Mouse (Mus musculus) megakaryocyte, adult 5-6 weeks (primary cell): ENCODE measurements around the gene Olfr448. TPM values are rescaled to one million over a fixed set of nuclear protein-coding genes. Genes with fewer than 3 reads are reported as not detected.

ENCODE experiments used
- ATAC-seq: 2 replicates; pipeline ENCODE4 v1.8.0; 2016; ENCODE audit warnings: mild to moderate bottlenecking, inconsistent platforms; ENCODE audit not compliant: poor library complexity, severe bottlenecking
- total RNA-seq, 2 experiments: library from RNA; stranded (forward) in 1 of 2; stranded (reverse) in 1 of 2; fragments of 153-499, 151-499 nt in 1 of 2; fragments of 221-1000, 200-1000 nt in 1 of 2; gene quantifications; 2 replicates each; pipeline versions ENCODE4 v1.2.3 to v1.2.4; 2015 to 2017

Olfr448 gene
- total RNA-seq (2015) (not detected in 2 replicates), total RNA-seq (2017) (not detected in 2 replicates)

DNA sequence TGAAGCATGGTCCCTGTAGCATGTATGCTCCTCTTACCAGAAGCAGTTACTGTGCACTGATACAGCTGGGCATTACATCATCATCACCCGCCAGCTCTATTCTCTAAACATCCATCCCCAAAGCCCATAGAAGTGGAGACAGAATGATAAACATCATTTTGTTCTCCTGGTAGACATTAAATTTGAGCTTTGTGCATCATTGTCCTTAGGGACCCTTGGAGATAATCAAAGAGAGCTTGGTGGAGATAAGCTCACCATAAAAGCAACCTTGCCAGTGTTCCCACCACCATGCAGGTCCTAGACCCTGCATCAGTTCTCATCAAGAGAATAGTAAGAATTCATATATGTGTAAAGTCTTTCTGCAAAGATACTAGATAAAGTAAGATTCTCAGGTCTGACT lies at the start of gene Olfr448:
Olfr448 (plus strand) TSS at position 301 of the 400 bp plus-strand sequence.
- no peak for ATAC-seq

- peak; percentile 51; the same call in 1 of the 2 replicates for ATAC-seq
Measured at GRCm38 (mm10) chr6:42860222-42860819, 29.9 kb upstream of the Olfr448 start.

DNA sequence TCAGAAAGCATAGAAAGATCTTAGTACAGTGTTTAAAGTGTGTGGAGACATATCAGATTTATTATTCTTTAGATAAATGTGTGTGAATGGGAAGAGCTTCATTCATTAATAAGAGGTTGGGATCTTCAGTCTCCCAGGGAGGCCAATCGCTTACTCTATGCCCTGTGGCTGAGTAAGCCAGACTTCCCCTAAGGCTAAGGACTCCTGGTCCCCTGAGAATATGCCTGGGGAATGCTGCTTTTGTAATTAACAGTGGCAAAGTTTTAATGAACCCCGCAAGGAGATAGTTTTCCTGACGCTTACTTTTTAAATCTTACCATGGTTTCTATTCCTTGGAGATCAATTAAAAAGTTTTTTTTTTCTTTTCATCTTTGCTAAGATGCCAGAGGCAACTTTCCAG lies 20.5 kb upstream of the Olfr448 start:
- no peak for ATAC-seq

- no peak for ATAC-seq
Measured at GRCm38 (mm10) chr6:42876323-42876722, 13.9 kb upstream of the Olfr448 start.

GRCm38 (mm10) chr6:42900345-42900744 lies 10.1 kb downstream of the Olfr448 start:
- no peak for ATAC-seq

- no peak for ATAC-seq
Measured at GRCm38 (mm10) chr6:42908578-42908977, 18.3 kb downstream of the Olfr448 start, which contains the start of gene Olfr447. Gene Olfr447 (plus strand): TSS chr6:42908878.

GRCm38 (mm10) chr6:42921077-42921476 lies 30.8 kb downstream of the Olfr448 start, which contains the start of gene Olfr446:
Gene Olfr446 (plus strand): TSS chr6:42921377.
- ATAC-seq, result no peak

Other genes starting within 250 kb of the Olfr448 start
- not detected in 2 replicates for gene Tcaf2, start 245.2 kb upstream of the Olfr448 start, total RNA-seq (2015)
- 0.22 TPM in 1 of 2 replicates, not detected in the other for gene Tcaf2, start 245.2 kb upstream of the Olfr448 start, total RNA-seq (2017)
- 0.04 TPM in 1 of 2 replicates, not detected in the other for gene Tcaf1, start 180.4 kb upstream of the Olfr448 start, total RNA-seq (2015)
- 0.11 TPM in 1 of 2 replicates, not detected in the other for gene Tcaf1, start 180.4 kb upstream of the Olfr448 start, total RNA-seq (2017)
- gene Olfr453, start 151.1 kb upstream of the Olfr448 start, total RNA-seq (2015), result not detected in 2 replicates
- not detected in 2 replicates for gene Olfr453, start 151.1 kb upstream of the Olfr448 start, total RNA-seq (2017)
- not detected in 2 replicates for gene Olfr38, start 134.0 kb upstream of the Olfr448 start, total RNA-seq (2015)
- not detected in 2 replicates for gene Olfr38, start 134.0 kb upstream of the Olfr448 start, total RNA-seq (2017)
- not detected in 2 replicates for gene Olfr452, start 105.3 kb upstream of the Olfr448 start, total RNA-seq (2015)
- gene Olfr452, start 105.3 kb upstream of the Olfr448 start, total RNA-seq (2017), result not detected in 2 replicates
- not detected in 2 replicates for gene Olfr450, start 78.5 kb upstream of the Olfr448 start, total RNA-seq (2015)
- not detected in 2 replicates for gene Olfr450, start 78.5 kb upstream of the Olfr448 start, total RNA-seq (2017)
- not detected in 2 replicates for gene Olfr449, start 56.1 kb upstream of the Olfr448 start, total RNA-seq (2015)
- not detected in 2 replicates for gene Olfr449, start 56.1 kb upstream of the Olfr448 start, total RNA-seq (2017)
- not detected in 2 replicates for gene Olfr447, start 18.4 kb downstream of the Olfr448 start, total RNA-seq (2015)
- gene Olfr447, start 18.4 kb downstream of the Olfr448 start, total RNA-seq (2017), result not detected in 2 replicates
- not detected in 2 replicates for gene Olfr446, start 30.9 kb downstream of the Olfr448 start, total RNA-seq (2015)
- gene Olfr446, start 30.9 kb downstream of the Olfr448 start, total RNA-seq (2017), result not detected in 2 replicates
- gene Olfr444, start 58.6 kb downstream of the Olfr448 start, total RNA-seq (2015), result not detected in 2 replicates
- gene Olfr444, start 58.6 kb downstream of the Olfr448 start, total RNA-seq (2017), result not detected in 2 replicates
- not detected in 2 replicates for gene Olfr441, start 215.9 kb downstream of the Olfr448 start, total RNA-seq (2015)
- not detected in 2 replicates for gene Olfr441, start 215.9 kb downstream of the Olfr448 start, total RNA-seq (2017)